Mouse (Mus musculus) erythroid progenitor cell, adult 5-6 weeks (primary cell): Measurements from ENCODE around the gene Slc25a26. TPM values are rescaled to one million over a fixed set of nuclear protein-coding genes. Genes with fewer than 3 reads are reported as not detected.
"Not testable (repeated sequence)": the region's sequence is repeated elsewhere in the genome, so short reads cannot be mapped to it uniquely, and the experiment has no call there.

ENCODE experiments used
- ATAC-seq: replicated peaks from 2 replicates; pipeline ENCODE4 v1.8.0; 2016; ENCODE audit warnings: moderate number of reproducible peaks, mild to moderate bottlenecking, moderate TSS enrichment, inconsistent platforms; ENCODE audit not compliant: poor library complexity, low FRiP score, severe bottlenecking
- total RNA-seq, 2 experiments: library from RNA; stranded (forward) in 1 of 2; stranded (reverse) in 1 of 2; fragments of 150-400 nt in 1 of 2; fragments of 186-747, 209-891 nt in 1 of 2; gene quantifications; 2 replicates each; pipeline versions ENCODE4 v1.2.3 to v1.2.4; 2015 to 2017; ENCODE audit warnings: low replicate concordance in 2 of 2

Gene Slc25a26
- total RNA-seq, 2 experiments from 2014 or later = 1.7 TPM; not detected in 1

DNA sequence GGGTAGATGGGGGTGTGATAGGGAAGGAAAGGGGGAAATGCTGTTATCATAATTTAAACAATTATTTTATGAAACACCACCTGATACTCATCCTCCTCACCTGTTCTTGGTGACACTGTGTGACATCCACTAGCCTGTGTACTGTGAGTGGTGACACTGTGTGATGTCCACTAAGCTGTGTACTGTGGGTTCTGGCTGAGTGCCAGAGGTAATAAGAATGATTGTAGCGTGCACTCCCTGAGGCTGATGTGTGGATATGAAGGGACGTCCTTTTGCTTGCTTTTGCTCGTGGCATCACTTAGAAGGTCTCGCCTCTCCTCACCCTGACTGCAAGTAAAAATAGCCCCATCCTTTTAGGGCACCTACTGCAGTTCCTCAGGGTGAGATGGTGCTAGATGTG, 47.1 kb downstream of the Slc25a26 start:
- no peak for ATAC-seq

DNA sequence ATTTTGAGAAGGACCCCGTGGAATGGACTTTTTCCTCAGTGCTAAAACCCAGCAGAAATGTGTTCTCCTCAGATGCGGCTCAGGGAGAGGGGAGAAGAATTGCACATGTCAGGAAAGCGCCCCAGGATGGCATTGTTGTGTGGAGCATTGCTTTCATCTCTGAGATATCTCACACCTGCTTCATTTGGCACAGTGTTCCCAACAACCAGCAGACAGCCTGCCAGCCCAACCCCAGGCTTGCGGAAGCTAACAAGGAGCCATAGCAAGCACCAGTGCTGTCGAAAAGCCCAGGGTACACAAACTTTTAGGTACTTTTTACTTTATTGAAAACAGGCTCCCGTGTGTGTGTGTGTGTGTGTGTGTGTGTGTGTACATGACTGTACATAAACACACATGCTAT, 50.2 kb downstream of the Slc25a26 start:
- no peak for ATAC-seq

DNA sequence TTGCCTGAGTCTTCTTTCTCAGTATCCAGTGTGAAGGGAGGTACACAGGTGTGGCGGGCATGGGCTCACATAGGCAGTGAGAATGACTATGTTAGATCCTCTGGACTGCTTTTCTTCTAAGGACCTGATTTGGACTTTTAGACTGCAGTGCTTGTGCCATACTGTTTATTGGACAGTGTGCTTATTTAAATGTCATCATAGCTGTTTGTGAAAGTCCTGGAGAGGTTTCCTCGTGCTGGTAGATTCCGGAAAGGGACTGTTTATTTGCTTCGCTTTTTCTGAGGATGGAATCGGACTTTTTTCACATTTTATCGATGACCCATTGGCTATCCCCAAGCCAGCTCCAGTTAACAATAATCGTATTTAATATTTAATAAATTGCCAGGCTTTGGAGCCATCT, 50.7 kb downstream of the Slc25a26 start:
- ATAC-seq = no peak

DNA sequence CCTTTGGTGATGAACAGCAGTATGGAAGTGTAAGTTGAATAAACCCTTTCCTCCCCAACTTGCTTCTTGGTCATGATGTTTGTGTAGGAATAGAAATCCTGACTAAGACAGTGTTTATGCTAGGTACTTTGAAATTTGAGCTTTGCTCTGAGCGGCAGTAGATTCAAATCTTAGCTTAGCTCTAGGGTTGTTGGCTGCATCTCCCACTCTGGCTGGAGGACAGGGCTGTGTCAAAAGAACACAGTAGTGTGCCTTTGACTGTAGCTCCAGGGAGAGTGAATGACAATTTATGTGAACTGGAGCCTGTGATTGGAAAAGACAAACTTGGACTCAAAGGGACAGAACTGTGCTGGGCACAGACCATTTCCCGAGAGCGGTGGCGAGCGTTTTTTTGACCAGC, 53.0 kb downstream of the Slc25a26 start:
- ATAC-seq = no peak

DNA sequence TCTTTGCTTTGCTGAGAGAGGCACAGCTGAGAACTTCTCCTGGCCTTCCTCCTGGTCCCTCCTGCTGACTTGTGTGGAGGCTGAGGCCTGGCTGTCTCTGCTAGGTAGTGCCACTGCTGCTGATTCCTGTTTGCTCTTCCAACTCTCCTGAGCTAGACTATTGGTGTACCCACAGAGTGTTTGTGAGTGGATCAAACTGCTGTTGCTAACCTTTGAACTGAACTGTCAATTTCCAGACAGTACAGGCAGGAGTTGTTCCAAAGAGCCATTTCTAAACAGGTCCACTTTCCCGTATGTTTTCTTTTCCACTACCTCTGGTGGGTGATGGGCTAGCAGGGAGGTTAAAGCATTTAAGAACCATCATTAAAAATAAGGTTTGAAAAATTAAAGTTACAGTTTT, 58.5 kb downstream of the Slc25a26 start:
- not testable (repeated sequence) for ATAC-seq

DNA sequence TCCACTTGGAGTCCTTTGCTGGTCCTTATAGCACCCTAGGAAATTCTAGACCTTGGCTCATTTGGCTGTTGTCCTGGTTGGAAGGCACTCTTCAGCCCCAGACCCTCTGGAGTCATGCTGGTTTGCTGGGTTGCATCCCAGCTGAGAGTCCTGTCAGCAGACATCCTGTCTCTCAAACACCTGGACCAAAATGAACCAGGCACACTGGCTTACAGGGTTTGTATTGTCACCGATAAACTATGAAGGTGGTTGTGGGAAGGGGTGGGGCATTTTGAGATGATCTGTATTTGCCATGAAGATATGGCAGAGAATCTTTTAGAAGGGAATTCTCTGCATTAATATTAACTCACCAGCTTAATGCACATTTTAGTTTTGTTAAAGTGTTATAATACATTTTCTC, 60.8 kb downstream of the Slc25a26 start:
- no peak for ATAC-seq

DNA sequence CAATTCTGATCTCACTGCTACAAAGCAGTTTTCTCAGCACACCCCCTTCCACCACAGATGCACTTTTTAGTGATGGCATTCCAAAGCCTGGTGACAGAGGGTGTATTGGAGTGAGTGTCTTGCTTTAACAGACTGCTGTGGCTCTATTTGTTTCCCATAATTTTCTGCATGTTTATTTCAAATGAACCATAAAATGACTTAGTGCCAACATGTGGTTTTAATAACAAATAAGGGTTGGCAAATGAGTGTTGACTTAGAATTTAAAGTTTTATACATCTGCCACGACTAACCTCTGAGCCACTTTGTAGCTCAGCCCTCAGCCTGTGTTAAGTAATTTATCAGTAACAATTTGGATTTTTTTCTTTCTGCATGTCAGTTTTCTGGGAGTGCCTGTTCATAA, 61.2 kb downstream of the Slc25a26 start:
- ATAC-seq = no peak

DNA sequence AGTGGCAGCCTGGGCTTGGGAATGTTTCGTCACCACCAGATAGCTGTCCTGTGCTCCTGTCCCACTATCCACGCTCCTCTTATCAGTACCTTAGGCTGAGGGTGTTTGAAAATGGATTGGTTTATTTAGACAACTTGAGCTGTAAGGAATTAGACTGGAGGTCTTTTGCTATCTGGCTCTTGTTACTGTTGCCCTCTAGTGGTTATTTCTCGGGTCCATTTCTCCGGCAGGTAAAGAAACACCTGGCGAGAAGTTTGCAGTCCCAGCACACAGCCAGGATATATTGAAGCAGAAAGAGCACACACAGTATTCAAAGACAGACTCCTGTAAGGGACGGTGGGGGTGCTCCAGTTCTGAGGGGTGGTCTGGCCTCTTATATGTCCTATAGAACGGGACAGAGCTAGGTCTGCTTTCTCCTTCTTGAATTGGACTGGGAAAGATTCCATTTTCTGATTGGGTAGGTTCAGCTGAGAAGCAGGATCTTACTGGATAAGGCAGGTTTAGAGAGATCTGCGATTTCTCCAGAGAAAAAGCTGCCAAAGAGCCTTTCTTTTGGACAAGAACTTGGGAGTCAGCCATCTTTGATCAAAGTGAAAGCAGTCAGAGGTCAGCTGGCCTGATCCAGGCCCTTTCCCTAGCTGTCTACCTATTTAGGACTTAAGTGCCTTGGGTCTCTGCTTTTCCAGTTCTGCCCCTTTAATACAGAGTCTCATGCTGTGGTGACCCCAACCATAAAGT, 63.2 kb downstream of the Slc25a26 start:
- ATAC-seq = no peak

DNA sequence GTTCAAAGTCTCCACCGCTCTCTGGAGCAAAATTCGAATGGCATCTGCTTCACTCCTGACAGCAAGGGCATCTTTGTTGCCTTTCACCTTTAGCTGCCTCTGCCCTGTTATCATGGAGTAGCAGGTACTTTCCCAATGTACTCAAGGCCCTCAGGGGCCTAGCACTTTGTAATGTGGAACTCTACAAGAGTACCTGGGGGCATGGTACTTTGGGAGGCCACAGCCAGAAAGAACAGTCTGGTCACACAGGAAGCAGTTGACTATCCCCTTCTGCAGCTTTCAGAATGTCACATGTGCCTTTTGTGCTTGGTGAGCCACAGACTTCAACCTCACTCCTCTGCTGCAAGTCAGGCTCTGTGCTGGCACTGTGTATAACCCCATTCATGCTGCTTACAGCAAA, 65.6 kb downstream of the Slc25a26 start:
- no peak for ATAC-seq

DNA sequence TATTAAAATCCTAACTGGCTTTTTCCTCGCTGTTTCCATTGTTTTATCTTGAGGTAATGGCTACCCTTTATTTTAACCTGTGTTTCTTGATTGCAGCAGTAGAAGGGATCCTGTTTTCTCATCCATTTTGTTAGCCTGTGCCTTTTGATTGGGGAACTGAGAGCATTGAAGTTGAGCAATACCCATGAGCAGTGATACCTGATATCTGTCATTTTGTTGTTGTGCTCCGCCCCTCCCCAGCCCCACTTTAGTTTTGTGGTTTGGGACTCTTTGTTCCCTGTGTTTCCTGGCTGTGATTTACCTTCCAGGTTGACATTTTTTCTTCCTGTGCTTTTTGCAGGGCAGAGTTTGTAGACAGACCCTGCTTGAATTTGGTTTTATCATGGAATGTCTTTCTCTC, 67.9 kb downstream of the Slc25a26 start:
- ATAC-seq = no peak

DNA sequence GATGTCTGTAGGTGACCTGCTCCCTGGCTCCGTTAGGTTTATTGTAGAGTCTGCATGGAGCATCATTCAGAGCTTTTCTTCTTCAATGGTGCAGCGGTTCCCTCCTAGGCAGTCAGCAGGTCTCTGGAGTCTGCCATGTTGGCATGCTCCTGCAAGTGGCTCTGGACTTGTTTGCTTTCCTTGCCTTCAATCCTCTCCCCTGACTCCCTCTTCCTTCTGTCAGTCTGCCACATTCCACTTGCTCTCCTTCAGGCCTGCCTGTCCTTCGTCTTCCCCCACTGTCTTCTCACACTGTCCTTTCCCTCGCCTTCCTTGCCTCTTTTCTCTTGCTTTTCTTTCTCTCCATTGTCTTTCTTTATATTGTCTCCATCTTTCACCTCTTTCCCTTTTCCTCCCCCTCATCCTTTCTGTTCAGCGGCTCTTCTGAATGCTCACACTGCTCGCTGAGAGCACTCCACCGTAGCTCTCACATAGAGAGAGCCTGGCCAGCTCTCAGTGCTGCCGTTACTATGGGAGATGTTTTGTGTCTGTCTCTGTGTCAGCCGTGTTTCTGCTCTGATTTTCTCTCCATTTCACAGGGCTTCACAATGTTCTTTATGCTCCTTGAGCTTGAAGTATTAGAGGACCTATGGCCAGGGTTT, 75.5 kb downstream of the Slc25a26 start:
- ATAC-seq = no peak

DNA sequence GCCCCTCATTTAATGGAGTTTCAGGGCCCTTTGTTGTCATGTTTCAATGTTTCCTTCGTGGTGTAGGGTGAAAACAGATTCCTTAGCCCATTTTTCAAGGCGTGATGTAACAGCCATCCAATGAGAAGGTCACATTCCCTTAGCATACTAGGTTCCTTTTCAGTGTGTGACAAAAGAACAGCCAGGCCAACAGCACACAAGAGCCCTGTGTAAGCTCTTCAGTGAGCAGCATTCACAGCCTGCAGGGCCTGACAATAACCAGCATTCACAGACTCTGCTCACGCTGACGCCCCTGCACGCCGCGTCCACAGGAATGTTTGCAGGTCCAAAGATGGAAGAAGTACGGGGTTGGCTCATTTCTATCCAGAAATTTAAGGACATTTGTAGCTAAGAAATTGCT, 77.9 kb downstream of the Slc25a26 start:
- no peak for ATAC-seq

DNA sequence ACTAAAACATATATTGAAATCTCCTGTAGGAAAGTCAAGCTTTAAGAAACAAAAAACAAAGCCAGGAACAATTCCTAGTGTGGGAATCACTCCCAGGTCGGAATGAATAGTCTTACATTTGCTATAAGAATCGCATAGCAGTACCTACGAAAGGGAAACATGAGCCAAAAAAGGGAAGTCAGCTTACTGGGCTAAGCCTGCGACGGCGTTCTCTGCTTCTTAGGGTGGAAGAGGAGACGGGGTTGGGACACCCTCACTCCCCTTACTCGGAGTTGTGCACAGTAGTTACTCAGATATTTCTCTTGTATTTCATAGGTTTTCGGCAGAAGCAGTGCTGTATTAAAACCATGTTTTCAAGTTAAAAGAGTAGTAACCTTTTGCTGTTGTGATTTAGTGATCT, 81.9 kb downstream of the Slc25a26 start:
- ATAC-seq = no peak

DNA sequence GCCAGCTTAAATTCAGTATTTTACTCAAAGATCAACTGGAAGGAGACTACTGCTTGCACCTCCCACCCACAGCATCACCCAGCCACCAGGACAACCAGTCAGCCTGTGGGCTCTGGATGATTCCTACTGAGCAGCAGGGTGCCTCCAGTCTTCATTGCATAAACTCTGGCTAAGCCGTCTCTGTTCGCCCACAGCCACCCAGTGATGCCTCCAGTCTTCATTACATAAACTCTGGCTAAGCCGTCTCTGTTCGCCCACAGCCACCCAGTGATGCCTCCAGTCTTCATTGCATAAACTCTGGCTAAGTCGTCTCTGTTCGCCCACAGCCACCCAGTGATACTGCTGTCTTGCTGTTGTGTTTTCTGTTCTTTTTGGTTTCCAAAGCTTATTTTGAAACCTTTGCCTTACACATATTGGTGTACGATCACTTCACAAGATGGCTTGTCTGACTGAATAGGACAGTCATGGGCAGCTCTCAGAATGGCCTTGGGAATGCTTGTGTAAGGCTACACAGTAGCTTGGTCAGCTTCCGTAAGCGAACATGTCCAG, 84.1 kb downstream of the Slc25a26 start:
- no peak for ATAC-seq

DNA sequence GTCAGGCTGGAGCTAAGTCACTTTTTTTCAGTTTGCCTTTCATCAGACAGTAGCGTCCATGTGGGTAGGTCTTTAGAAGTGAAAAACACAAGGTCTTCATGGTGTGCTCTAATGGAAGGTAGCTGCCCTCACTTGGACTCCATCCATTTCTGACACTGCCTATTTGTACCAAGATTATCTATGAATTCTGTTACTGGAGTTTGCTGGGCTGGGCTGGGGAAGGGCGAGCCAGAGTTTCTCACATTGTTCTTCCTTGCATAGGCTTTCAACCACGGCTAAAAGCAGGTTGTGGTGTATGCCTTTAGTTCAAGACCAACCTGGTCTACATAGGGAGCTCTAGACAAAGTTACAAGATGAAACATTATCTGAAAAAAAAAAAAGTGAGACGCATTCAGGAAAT, 84.8 kb downstream of the Slc25a26 start:
- no peak for ATAC-seq

DNA sequence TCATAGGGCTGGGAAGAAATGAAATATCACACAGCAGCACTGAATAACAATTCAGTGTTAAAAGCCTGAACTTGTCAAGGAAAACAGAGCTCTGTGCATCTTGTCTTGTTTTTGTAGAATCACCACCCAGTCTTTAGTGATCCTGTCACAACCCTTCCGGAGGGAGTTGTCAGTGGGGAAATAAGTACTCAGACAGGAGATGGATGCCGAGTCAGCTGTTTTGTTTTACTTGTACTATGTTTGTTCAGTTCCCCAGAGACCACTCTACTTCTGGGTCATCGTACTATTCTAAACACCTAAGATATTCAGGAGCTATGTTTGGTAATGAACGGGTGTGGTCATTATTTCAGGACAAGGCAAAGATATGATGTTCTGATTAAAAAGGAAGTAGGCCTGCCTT, 88.2 kb downstream of the Slc25a26 start:
- ATAC-seq = no peak

DNA sequence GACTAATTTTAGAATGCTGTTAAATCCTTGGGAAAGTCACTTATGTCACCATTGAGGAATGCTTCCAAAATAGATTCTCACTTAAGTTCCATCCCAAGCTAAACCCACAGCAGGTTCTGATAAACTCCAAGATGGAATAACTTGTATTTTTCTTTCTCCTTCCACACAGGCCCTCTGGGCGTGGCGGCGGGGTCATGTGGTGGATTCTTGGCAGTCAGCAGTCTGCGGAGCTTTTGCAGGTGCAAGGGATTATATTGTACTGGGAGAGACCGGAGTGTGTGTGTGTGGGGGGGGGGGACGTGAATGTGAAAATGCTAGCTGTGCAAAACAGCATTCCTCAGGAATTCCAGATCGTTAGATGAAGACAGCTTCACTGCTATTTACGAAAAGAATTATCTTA, 92.1 kb downstream of the Slc25a26 start:
- no peak for ATAC-seq

DNA sequence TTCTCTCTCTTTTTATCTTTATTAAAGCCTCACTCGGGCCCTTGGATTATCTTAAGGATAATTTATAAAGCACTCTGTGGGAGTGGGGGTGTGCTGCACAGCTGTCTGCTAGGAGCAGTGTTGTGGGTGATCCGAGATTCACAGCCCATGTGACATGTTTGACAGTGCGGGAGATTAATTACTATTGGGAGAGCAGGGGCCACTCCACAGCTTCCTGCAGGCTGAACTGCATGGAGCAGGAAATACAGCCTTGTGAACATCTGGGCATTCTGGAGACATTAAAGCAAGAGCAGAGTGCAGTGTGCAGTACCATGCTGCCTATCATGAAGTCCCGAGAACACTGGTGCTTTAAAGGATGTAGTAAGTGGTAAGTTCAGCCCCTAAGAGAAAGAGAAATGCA, 92.6 kb downstream of the Slc25a26 start:
- ATAC-seq = no peak

DNA sequence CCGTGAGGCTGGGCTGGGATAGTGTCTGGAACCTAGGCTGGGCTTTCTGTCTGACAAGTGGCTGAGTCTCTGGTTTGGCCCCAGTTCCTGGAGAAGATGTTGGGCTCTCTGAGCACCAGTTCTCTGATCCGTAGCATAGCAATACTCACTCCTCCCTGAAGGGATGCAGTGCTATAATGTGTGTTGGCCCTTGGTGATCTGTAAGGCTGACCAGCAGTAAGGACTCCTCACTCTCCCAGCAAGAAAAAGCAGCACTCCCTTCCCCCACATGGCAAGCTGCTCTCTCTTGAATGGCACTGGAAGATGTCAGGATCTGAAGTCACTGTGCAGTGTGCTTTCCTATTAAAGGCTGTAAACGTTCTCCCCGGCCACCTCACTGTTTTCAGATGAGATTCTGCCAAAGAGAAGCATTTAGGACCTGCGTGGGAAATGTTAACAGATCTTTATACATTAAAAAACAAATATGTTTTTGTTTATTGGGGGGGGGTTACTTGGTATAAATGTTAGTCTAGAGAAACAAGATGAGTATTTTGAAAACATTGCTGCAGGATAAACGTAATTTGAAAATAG, 94.0 kb downstream of the Slc25a26 start:
- no peak for ATAC-seq

DNA sequence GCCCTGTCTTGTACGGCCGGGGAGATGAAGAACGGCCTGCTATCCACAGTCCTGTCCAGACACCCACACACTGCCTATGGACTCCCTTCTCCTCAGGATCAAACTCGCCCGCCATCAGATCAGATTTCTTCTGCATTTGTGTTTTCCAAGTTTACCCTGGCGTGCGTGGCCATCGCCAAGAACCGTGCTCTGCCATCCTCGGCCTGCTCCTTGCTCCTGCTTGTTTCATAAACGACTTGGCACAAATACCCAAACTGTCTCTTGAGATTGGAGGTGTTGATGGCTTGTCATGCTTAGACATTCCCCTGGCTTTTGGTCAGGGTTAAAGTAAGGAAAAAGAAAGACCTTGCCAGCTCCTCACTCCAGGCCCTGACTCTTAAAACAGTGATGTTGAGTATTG, 94.6 kb downstream of the Slc25a26 start:
- no peak for ATAC-seq

DNA sequence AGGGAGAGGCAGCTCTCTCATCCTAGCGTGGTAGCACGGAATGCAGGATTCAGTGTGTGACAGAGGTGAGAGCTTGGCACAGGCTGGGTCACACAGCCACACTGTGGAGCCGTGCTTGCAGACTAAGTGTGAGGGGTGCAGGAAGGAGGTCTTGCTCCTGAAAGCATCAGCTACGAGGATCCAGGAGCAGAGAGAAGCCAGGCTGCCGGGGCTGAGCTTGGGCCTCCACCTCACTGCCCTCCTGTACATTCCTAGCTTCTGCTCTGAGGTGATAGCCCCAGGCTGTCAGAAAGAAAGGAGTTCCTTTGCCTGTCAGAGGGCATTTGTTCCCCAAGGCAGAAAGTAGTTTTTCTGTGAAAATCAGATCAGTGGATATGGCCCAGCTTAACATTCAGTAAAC, 95.1 kb downstream of the Slc25a26 start:
- ATAC-seq = no peak
